Mouse (Mus musculus) thymus, adult 2 months (tissue): Measurements from ENCODE around the gene Zbtb8a. TPM values are rescaled to one million over a fixed set of nuclear protein-coding genes. Genes with fewer than 3 reads are reported as not detected.

ENCODE experiments used
- DNase-seq: peaks from one replicate; pipeline ENCODE4 v3.0.0; 2021
- H3K27ac ChIP-seq: fragments of 200-500 bp; 2 replicates; pipeline ENCODE4 v1.5.1; 2012; ENCODE audit warnings: low read length, control low read depth; ENCODE audit not compliant: control insufficient read depth, insufficient read depth
- H3K27me3 ChIP-seq: fragments of 200-500 bp; 2 replicates; pipeline ENCODE4 v1.6.1; 2012; ENCODE audit warnings: mild to moderate bottlenecking, low read length, moderate library complexity, mixed read lengths; ENCODE audit not compliant: control insufficient read depth, insufficient read depth
- H3K36me3 ChIP-seq: fragments of 200-500 bp; 2 replicates; pipeline ENCODE4 v1.6.1; 2012; ENCODE audit warnings: mild to moderate bottlenecking, low read length, moderate library complexity; ENCODE audit not compliant: control insufficient read depth, insufficient read depth
- H3K4me1 ChIP-seq: fragments of 200-500 bp; replicated peaks from 2 replicates; pipeline ENCODE4 v1.6.1; 2012; ENCODE audit warnings: low read length; ENCODE audit not compliant: control insufficient read depth, insufficient read depth
- H3K4me3 ChIP-seq: fragments of 200-500 bp; 2 replicates; pipeline ENCODE4 v1.5.1; 2012; ENCODE audit warnings: mild to moderate bottlenecking, low read length, control low read depth, moderate library complexity; ENCODE audit not compliant: control insufficient read depth, insufficient read depth
- CTCF ChIP-seq: fragments of 200-500 bp; IDR thresholded peaks from 2 replicates; pipeline ENCODE4 v1.5.1; 2012; ENCODE audit warnings: mild to moderate bottlenecking, control low read depth, low read length, moderate library complexity, borderline replicate concordance; ENCODE audit not compliant: control insufficient read depth, poor library complexity, insufficient read depth; ENCODE audit errors: extremely low read depth
- POLR2A ChIP-seq: fragments of 200-500 bp; IDR thresholded peaks from 2 replicates; pipeline ENCODE4 v1.6.1; 2012; ENCODE audit warnings: mild to moderate bottlenecking, low read length, control low read depth, moderate library complexity; ENCODE audit not compliant: control insufficient read depth, poor library complexity, insufficient read depth; ENCODE audit errors: extremely low read depth
- whole genome bisulfite sequencing: fragments of 180-500 bp; shearing (Covaris S2); methylation state at CpG from one replicate; pipeline ENCODE4 v1.1.7; 2018; 5-methylcytosine and 5-hydroxymethylcytosine counted together
- polyA plus RNA-seq: library from polyadenylated mRNA; depleted of rRNA; stranded (reverse); fragments of >200 nt; gene quantifications from 2 replicates; pipeline ENCODE4 v1.2.3, GENCODE M21; 2012

Gene Zbtb8a
- polyA plus RNA-seq, 1 experiment, result 3.6 TPM

- H3K27me3 ChIP-seq, result no peaks in the 10 kb centered on the region
- H3K4me1 ChIP-seq, result peaks cover 5% of the 10 kb centered on the region; the same call in 1 of the 2 replicates
- DNase-seq, result no peak
- H3K4me3 ChIP-seq, result no peak overlapping the region
- H3K27ac ChIP-seq, result no peak overlapping the region
- WGBS, result 89% methylated on average over 4 of the region's 4 CpGs
- no peak for TF ChIP-seq POLR2A
- TF ChIP-seq CTCF, result no peak
- H3K36me3 ChIP-seq, result no peaks in the 10 kb centered on the region
Observed at GRCm38 (mm10) chr4:129399813-129400212, 21.9 kb upstream of the Zbtb8a start.

DNA sequence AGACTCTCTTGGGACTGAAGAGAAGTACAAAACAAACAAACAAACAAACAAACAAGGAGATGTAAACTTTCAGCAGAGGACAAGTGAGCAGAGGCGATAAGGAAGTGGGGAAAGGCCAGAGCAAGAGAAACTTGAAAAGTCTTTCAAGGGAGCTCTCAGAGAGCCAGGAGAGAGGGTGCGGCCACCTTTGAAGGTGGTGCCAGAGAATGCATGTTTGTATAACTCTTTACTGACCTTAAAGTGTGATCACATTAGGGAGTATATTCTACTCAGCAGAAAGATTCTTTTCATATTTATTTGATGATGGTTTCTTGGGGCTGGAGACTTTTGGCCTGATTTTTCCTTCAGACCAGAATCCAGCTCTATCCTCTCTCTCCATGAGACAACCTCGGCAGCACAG lies 19.0 kb upstream of the Zbtb8a start:
- peaks cover 5% of the 10 kb centered on the region; the same call in 1 of the 2 replicates for H3K4me1 ChIP-seq
- 93% methylated on average over 3 of the region's 3 CpGs for WGBS
- no peak for DNase-seq

GRCm38 (mm10) chr4:129394089-129394870 lies 16.4 kb upstream of the Zbtb8a start:
- no peak for TF ChIP-seq POLR2A
- TF ChIP-seq CTCF, result no peak
- no peak overlapping the region for H3K4me3 ChIP-seq
- H3K27me3 ChIP-seq, result no peaks in the 10 kb centered on the region
- no peak overlapping the region for H3K27ac ChIP-seq
- no peak for DNase-seq
- no peaks in the 10 kb centered on the region for H3K36me3 ChIP-seq
- 61% methylated on average over 12 of the region's 12 CpGs for WGBS
- H3K4me1 ChIP-seq, result peaks cover 5% of the 10 kb centered on the region; the same call in 1 of the 2 replicates

More for the DNA sequence above, 19.0 kb upstream of the Zbtb8a start:
- no peaks in the 10 kb centered on the region for H3K36me3 ChIP-seq
- H3K27me3 ChIP-seq, result no peaks in the 10 kb centered on the region
- TF ChIP-seq POLR2A (no peak), CTCF (no peak)
- no peak overlapping the region for H3K27ac ChIP-seq
- no peak overlapping the region for H3K4me3 ChIP-seq

GRCm38 (mm10) chr4:129390936-129391557 lies 13.1 kb upstream of the Zbtb8a start:
- TF ChIP-seq CTCF (no peak), POLR2A (no peak)
- no peak overlapping the region for H3K4me3 ChIP-seq
- 89% methylated on average over 7 of the region's 7 CpGs for WGBS
- peaks cover 5% of the 10 kb centered on the region; the same call in 1 of the 2 replicates for H3K4me1 ChIP-seq
- DNase-seq, result no peak
- H3K27me3 ChIP-seq, result no peaks in the 10 kb centered on the region
- no peak overlapping the region for H3K27ac ChIP-seq
- no peaks in the 10 kb centered on the region for H3K36me3 ChIP-seq

- no peaks in the 10 kb centered on the region for H3K27me3 ChIP-seq
- DNase-seq, result no peak
- no peak overlapping the region for H3K4me3 ChIP-seq
- TF ChIP-seq POLR2A, result no peak
- no peak for TF ChIP-seq CTCF
- no peaks in the 10 kb centered on the region for H3K36me3 ChIP-seq
- 87% methylated on average over 14 of the region's 14 CpGs for WGBS
- no peaks in the 10 kb centered on the region for H3K4me1 ChIP-seq
- no peak overlapping the region for H3K27ac ChIP-seq
Observed at GRCm38 (mm10) chr4:129390216-129390743, 12.4 kb upstream of the Zbtb8a start.

- Histone ChIP-seq H3K4me3 (no peak overlapping the region), H3K27me3 (no peaks in the 10 kb centered on the region), H3K4me1 (no peaks in the 10 kb centered on the region), H3K36me3 (no peaks in the 10 kb centered on the region), H3K27ac (no peak overlapping the region)
- WGBS, result 98% methylated on average over 5 of the region's 5 CpGs
- TF ChIP-seq CTCF (no peak), POLR2A (no peak)
- DNase-seq, result no peak
Observed at GRCm38 (mm10) chr4:129388404-129388803, 10.5 kb upstream of the Zbtb8a start.

GRCm38 (mm10) chr4:129386989-129387388 lies 9.1 kb upstream of the Zbtb8a start:
- Histone ChIP-seq H3K27me3 (no peaks in the 10 kb centered on the region), H3K36me3 (no peaks in the 10 kb centered on the region), H3K4me3 (no peak overlapping the region), H3K4me1 (no peaks in the 10 kb centered on the region), H3K27ac (no peak overlapping the region)
- TF ChIP-seq CTCF, result no peak
- TF ChIP-seq POLR2A, result no peak
- no peak for DNase-seq
- WGBS, result 76% methylated on average over 2 of the region's 2 CpGs
